In the genomic region with DNA sequence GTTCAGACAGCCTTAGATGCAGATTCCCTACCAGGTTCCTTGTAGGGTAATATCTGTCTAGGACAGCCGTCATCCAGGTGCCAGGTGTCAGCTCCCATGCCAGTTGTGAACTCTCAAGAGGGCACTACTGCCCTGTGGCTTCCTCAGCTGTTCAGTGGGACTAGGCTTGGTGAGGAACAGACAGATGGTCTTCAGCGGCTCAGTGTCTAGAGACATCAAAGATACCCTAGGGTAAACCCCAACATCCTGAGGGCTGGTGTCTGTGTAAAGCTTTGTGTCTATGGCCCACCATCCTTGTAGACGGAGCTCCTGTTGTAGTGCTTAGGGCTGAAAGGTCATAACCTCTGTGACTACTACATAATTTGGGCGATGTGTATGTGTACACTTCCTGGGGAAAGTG, we compare ENCODE assay signal across 28 mouse cellular contexts. TPM values are rescaled to one million over a fixed set of nuclear protein-coding genes. Genes with fewer than 3 reads are reported as not detected.
DNase-seq lines count a peak whose midpoint lies in the region; ATAC-seq and TF ChIP-seq lines count a peak whose summit lies in the region.
"Had no signal": no experiment of that assay in that cellular context is flagged by ENCODE, and none has a peak within 500 bp of the region (broad histone marks: within the 10 kb centered on the region; RNA-seq: fewer than 3 reads in every experiment).

No protein-coding gene starts in this region.

- H3K9me3 ChIP-seq in limb, embryonic 10.5 days (replicated peaks) = no peaks in the 10 kb centered on the region
- no peaks in the 10 kb centered on the region for H3K9me3 ChIP-seq in heart, embryonic 12.5 days (replicated peaks)
- H3K9me3 ChIP-seq: G1E; heart, embryonic 10.5 days; hindbrain, embryonic 12.5 days; limb, embryonic 12.5 days; liver, embryonic 15.5 days; midbrain, embryonic 12.5 days; neural tube, embryonic 15.5 days had no signal

- H3K27me3 ChIP-seq in thymus, adult 2 months (ENCODE audit: control insufficient read depth, insufficient read depth, low read length) = peaks cover 4% of the 10 kb centered on the region; the same call in 1 of the 2 replicates
- peaks cover 17% of the 10 kb centered on the region for H3K27me3 ChIP-seq in limb, embryonic 10.5 days (ENCODE audit: low read depth, poor library complexity, severe bottlenecking)
- H3K27me3 ChIP-seq in heart, embryonic 12.5 days (replicated peaks) = no peaks in the 10 kb centered on the region; the same call in 1 of the 2 replicates
- H3K27me3 ChIP-seq: limb, embryonic 12.5 days; neural tube, embryonic 15.5 days had no signal

- peak overlapping the region; percentile 47; the same call in 1 of the 2 replicates for H3K27ac ChIP-seq in embryonic fibroblast, embryonic 13.5 days (ENCODE audit: insufficient read depth, low read length)
- H3K27ac ChIP-seq in thymus, adult 2 months (ENCODE audit: control insufficient read depth, insufficient read depth, low read length) = no peak overlapping the region
- H3K27ac ChIP-seq in limb, embryonic 10.5 days = no peak overlapping the region
- no peak overlapping the region for H3K27ac ChIP-seq in heart, embryonic 12.5 days (ENCODE audit: poor library complexity, severe bottlenecking)
- H3K27ac ChIP-seq: heart, embryonic 10.5 days; hindbrain, embryonic 12.5 days; hindbrain, postnatal 0 days; kidney, postnatal 0 days; limb, embryonic 12.5 days; liver, embryonic 15.5 days; midbrain, embryonic 12.5 days; neural tube, embryonic 15.5 days had no signal

- H3K9ac ChIP-seq in heart, embryonic 12.5 days = no peak overlapping the region
- H3K9ac ChIP-seq: hindbrain, embryonic 12.5 days; limb, embryonic 12.5 days; liver, embryonic 15.5 days; lung, embryonic 14.5 days; midbrain, embryonic 12.5 days; neural tube, embryonic 15.5 days had no signal

- H3K36me3 ChIP-seq in thymus, adult 2 months (ENCODE audit: control insufficient read depth, insufficient read depth, low read length) = no peaks in the 10 kb centered on the region
- H3K36me3 ChIP-seq in limb, embryonic 10.5 days = no peaks in the 10 kb centered on the region
- no peaks in the 10 kb centered on the region for H3K36me3 ChIP-seq in heart, embryonic 12.5 days
- H3K36me3 ChIP-seq: G1E; heart, embryonic 10.5 days; hindbrain, embryonic 12.5 days; limb, embryonic 12.5 days; liver, embryonic 15.5 days; midbrain, embryonic 12.5 days; neural tube, embryonic 15.5 days had no signal

- no peak for TF ChIP-seq POLR2A in embryonic fibroblast, embryonic 13.5 days (IDR thresholded peaks at IDR 0.05; ENCODE audit: low read depth, low read length)
- TF ChIP-seq POLR2A in thymus, adult 2 months (IDR thresholded peaks at IDR 0.05; ENCODE audit: control insufficient read depth, extremely low read depth, insufficient read depth, low read length, poor library complexity) = no peak

- H3K4me3 ChIP-seq in embryonic fibroblast, embryonic 13.5 days (ENCODE audit: insufficient read depth, low read length) = no peak overlapping the region
- H3K4me3 ChIP-seq in thymus, adult 2 months (ENCODE audit: control insufficient read depth, insufficient read depth, low read length) = no peak overlapping the region
- H3K4me3 ChIP-seq in limb, embryonic 10.5 days = no peak overlapping the region
- H3K4me3 ChIP-seq in heart, embryonic 12.5 days = no peak overlapping the region
- H3K4me3 ChIP-seq: heart, embryonic 10.5 days; hindbrain, embryonic 12.5 days; limb, embryonic 12.5 days; liver, embryonic 15.5 days; midbrain, embryonic 12.5 days; neural tube, embryonic 15.5 days had no signal

- H3K4me2 ChIP-seq in heart, embryonic 12.5 days = no peak overlapping the region
- H3K4me2 ChIP-seq: hindbrain, embryonic 12.5 days; limb, embryonic 12.5 days; liver, embryonic 15.5 days; lung, embryonic 14.5 days; midbrain, embryonic 12.5 days; neural tube, embryonic 15.5 days had no signal

- peaks cover 7% of the 10 kb centered on the region; the same call in 1 of the 2 replicates for H3K4me1 ChIP-seq in embryonic fibroblast, embryonic 13.5 days (ENCODE audit: control insufficient read depth, insufficient read depth, low read length)
- peaks cover 19% of the 10 kb centered on the region for H3K4me1 ChIP-seq in thymus, adult 2 months (replicated peaks; ENCODE audit: control insufficient read depth, insufficient read depth, low read length)
- peaks cover 8% of the 10 kb centered on the region for H3K4me1 ChIP-seq in limb, embryonic 10.5 days
- H3K4me1 ChIP-seq in heart, embryonic 12.5 days (replicated peaks) = no peaks in the 10 kb centered on the region
- H3K4me1 ChIP-seq: heart, embryonic 10.5 days; hindbrain, embryonic 12.5 days; midbrain, embryonic 12.5 days had no signal

- WGBS in thymus, adult 2 months = 9% methylated on average over 4 of the region's 4 CpGs
- WGBS in limb, embryonic 10.5 days = 85% methylated on average over 4 of the region's 4 CpGs
- 80% methylated on average over 4 of the region's 4 CpGs for WGBS in heart, embryonic 12.5 days

- TF ChIP-seq CTCF in embryonic fibroblast, embryonic 13.5 days (IDR thresholded peaks at IDR 0.05; ENCODE audit: borderline replicate concordance, insufficient read depth, low read length) = no peak
- TF ChIP-seq CTCF in thymus, adult 2 months (IDR thresholded peaks at IDR 0.05; ENCODE audit: borderline replicate concordance, control insufficient read depth, extremely low read depth, insufficient read depth, low read length, poor library complexity) = no peak

- DNase-seq in CD8-positive naive resting alpha-beta T cell, adult 2 months (ENCODE audit: low read depth in 2 of 2, low spot score in 2 of 2) = peak; percentile 47
- peak; percentile 47 for DNase-seq in thymus, adult 2 months
- DNase-seq in thymus, postnatal 36 days = peak; percentile 40 to 62
- no peak for DNase-seq in limb, embryonic 10.5 days (ENCODE audit: low spot score)
- no peak for DNase-seq in lung, postnatal 10 days
- DNase-seq: adrenal gland, postnatal 10 days; cerebellum, adult 11-12 months; cerebellum, postnatal 10 days; gastrocnemius, postnatal 14 days; heart, postnatal 36 days; kidney, adult 8-10 months; kidney, postnatal 4 days; lung, embryonic 14.5 days; retina, postnatal 1 day; right cerebral cortex, postnatal 14 days had no signal

- ATAC-seq in heart, embryonic 12.5 days (ENCODE audit: insufficient number of reproducible peaks, low FRiP score) = no peak
- ATAC-seq: forebrain, embryonic 14.5 days; hindbrain, postnatal 0 days; intestine, embryonic 16.5 days had no signal

RNA-seq across cellular contexts. Expression of a gene that starts 4.1 kb away (rescaled TPM):
- polyA plus RNA-seq in embryonic fibroblast, embryonic 13.5 days (2011; ENCODE audit: insufficient read length, low read depth, missing spikeins) = 26.3 and 29.4 TPM in 2 replicates
- 15.2 and 17.6 TPM in 2 replicates for polyA plus RNA-seq in thymus, adult 2 months (2012; rRNA removed)
- 2.4 and 3.9 TPM in 2 replicates for polyA plus RNA-seq in limb, embryonic 10.5 days (2016; fragmentation: Nextera tagmentation; extraction: Ambion mirVana)
- polyA plus RNA-seq in heart, embryonic 12.5 days (2016; fragmentation: Nextera tagmentation; extraction: Ambion mirVana) = 8.4 and 8.9 TPM in 2 replicates
- polyA plus RNA-seq: G1E had no signal

RNA-seq across cellular contexts. Expression of a gene that starts 24.3 kb away (rescaled TPM):
- 4.5 and 5.3 TPM in 2 replicates for polyA plus RNA-seq in embryonic fibroblast, embryonic 13.5 days (2011; ENCODE audit: insufficient read length, low read depth, missing spikeins)
- polyA plus RNA-seq in thymus, adult 2 months (2012; rRNA removed) = 6.8 and 8.2 TPM in 2 replicates
- 7.1 and 7.9 TPM in 2 replicates for polyA plus RNA-seq in limb, embryonic 10.5 days (2016; fragmentation: Nextera tagmentation; extraction: Ambion mirVana)
- 5.9 and 7.7 TPM in 2 replicates for polyA plus RNA-seq in heart, embryonic 12.5 days (2016; fragmentation: Nextera tagmentation; extraction: Ambion mirVana)

Comparison
In these comparisons a context has a peak if more than half of its experiments do, and no peak if none do; other contexts are left out.
1. DNase-seq: peak in CD8-positive naive resting alpha-beta T cell, adult 2 months (2 of 2), thymus, adult 2 months (single experiment) and thymus, postnatal 36 days (2 of 2); none in limb, embryonic 10.5 days (single experiment) and lung, postnatal 10 days (single experiment).